Mouse (Mus musculus) liver, embryonic 16.5 days (tissue): ENCODE data around the gene Mr1. TPM values are rescaled to one million over a fixed set of nuclear protein-coding genes. Genes with fewer than 3 reads are reported as not detected.
A peak's percentile ranks its signal among the peaks of the same experiment; 100 is the strongest.
"Not testable (repeated sequence)": the region's sequence is repeated elsewhere in the genome, so short reads cannot be mapped to it uniquely, and the experiment has no call there.

Source experiments
- ATAC-seq: fragments of 200-750 bp; cut with Nextera tagmentation; 2 replicates; pipeline ENCODE4 v1.8.0; 2017; ENCODE audit warnings: low read depth, mild to moderate bottlenecking, moderate number of reproducible peaks, moderate library complexity
- H3K27ac ChIP-seq: fragments of 300-500 bp; sonication (generic); 2 replicates; pipeline ENCODE4 v1.5.1; 2014; ENCODE audit warnings: mild to moderate bottlenecking, low read length
- H3K27me3 ChIP-seq: fragments of 300-500 bp; sonication (generic); 2 replicates; pipeline ENCODE4 v1.6.1; 2014; ENCODE audit warnings: low read depth, low read length, mixed read lengths; ENCODE audit not compliant: control insufficient read depth, insufficient read depth
- H3K36me3 ChIP-seq: fragments of 300-500 bp; sonication (generic); 2 replicates; pipeline ENCODE4 v1.6.1; 2014; ENCODE audit warnings: mild to moderate bottlenecking; ENCODE audit not compliant: control insufficient read depth, insufficient read depth
- H3K4me1 ChIP-seq: fragments of 300-500 bp; sonication (generic); 2 replicates; pipeline ENCODE4 v1.6.1; 2014; ENCODE audit warnings: low read depth, low read length, mixed read lengths; ENCODE audit not compliant: control insufficient read depth
- H3K4me2 ChIP-seq: fragments of 300-500 bp; sonication (generic); 2 replicates; pipeline ENCODE4 v1.6.1; 2014; ENCODE audit warnings: low read depth, low read length, mixed read lengths
- H3K4me3 ChIP-seq: fragments of 300-500 bp; sonication (generic); 2 replicates; pipeline ENCODE4 v1.5.1; 2014; ENCODE audit warnings: low read depth, mild to moderate bottlenecking, low read length
- H3K9ac ChIP-seq: fragments of 300-500 bp; sonication (generic); 2 replicates; pipeline ENCODE4 v1.6.1; 2014; ENCODE audit warnings: low read depth, low read length
- H3K9me3 ChIP-seq: fragments of 300-500 bp; sonication (generic); replicated peaks from 2 replicates; pipeline ENCODE4 v1.6.1; 2016; ENCODE audit warnings: low read length; ENCODE audit not compliant: control insufficient read depth
- WGBS: fragments of 180-500 bp; shearing (Covaris S2); extraction: QIAGEN DNeasy Blood & Tissue Kit; methylation state at CpG from one replicate; pipeline ENCODE4 v1.1.7; 2014; ENCODE audit not compliant: insufficient replicate concordance; 5-methylcytosine and 5-hydroxymethylcytosine counted together
- polyA plus RNA-seq: library from polyadenylated mRNA; unstranded; fragments of >200 nt; fragmentation: Nextera tagmentation; extraction: Ambion mirVana; gene quantifications from 2 replicates; pipeline ENCODE4 v1.2.1, GENCODE M21; 2015

Gene Mr1
- 0.56 and 1.1 TPM in 2 replicates for polyA plus RNA-seq

DNA sequence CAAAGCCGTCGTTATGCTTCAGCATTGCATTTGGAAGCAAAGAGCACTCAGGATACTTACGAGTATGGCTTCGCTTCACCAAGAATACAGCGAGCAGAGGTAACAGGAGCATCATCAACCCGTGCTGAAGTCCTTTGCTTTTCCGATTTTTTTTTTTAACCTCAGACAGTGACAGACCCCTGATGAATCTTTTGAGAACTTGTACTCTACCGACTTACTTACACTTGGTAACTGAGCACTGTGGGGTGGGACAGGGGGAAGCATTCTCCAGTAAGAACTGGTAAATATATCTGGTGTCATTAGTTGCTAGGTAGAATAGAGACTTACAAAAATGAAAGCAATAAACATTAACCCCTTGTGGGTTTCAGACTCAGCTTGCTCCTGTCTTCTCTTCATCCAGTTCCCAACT, at the start of gene Mr1:
Mr1 (minus strand) TSS at position 243 of the 409 bp plus-strand sequence.
- Histone ChIP-seq H3K4me1 (peaks cover 4% of the 10 kb centered on the region; the same call in 1 of the 2 replicates), H3K27me3 (no peaks in the 10 kb centered on the region), H3K27ac (no peak within 1 kb of the TSS; the same call in 1 of the 2 replicates), H3K4me2 (peak within 1 kb of the TSS; percentile 41), H3K9me3 (no peaks in the 10 kb centered on the region), H3K9ac (peak within 1 kb of the TSS; percentile 3; the same call in 1 of the 2 replicates), H3K4me3 (peak within 1 kb of the TSS; percentile 39), H3K36me3 (no peaks in the 10 kb centered on the region)
- WGBS, result 21% methylated on average over 8 of the region's 8 CpGs
- peak; percentile 71 for ATAC-seq

DNA sequence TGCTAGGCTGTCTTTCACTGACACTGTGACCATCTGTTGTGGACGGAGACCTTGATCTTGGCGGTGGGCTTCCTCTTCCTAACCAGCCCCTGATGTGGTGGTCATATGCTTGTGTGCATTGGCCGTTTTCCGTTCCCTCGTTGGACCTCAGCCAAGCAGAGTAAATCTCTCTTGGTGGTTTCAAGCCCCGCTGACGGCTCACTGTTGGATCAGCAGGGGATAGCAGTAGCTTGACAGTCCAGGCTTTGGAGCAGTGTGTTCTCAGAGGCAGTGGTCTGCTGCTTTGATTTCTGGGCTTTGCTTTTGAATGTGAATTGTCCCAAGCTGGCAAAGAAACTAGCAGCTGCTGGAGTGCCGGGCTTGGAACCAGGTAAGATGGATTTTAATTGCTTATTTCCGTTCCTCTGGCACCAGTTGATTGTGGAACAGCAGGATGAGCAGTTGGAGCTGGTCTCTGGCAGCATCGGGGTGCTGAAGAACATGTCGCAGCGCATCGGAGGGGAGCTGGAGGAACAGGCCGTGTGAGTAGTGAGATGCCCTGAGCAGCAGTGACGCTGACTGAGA, 46.3 kb upstream of the Mr1 start:
- H3K27ac ChIP-seq, result no peak overlapping the region
- H3K4me3 ChIP-seq, result no peak overlapping the region
- no peak for ATAC-seq
- 74% methylated on average over 15 of the region's 15 CpGs for WGBS
- H3K4me2 ChIP-seq, result no peak overlapping the region
- no peaks in the 10 kb centered on the region; the same call in 1 of the 2 replicates for H3K36me3 ChIP-seq
- H3K9ac ChIP-seq, result no peak overlapping the region
- no peaks in the 10 kb centered on the region for H3K27me3 ChIP-seq
- no peaks in the 10 kb centered on the region for H3K9me3 ChIP-seq
- H3K4me1 ChIP-seq, result no peaks in the 10 kb centered on the region

DNA sequence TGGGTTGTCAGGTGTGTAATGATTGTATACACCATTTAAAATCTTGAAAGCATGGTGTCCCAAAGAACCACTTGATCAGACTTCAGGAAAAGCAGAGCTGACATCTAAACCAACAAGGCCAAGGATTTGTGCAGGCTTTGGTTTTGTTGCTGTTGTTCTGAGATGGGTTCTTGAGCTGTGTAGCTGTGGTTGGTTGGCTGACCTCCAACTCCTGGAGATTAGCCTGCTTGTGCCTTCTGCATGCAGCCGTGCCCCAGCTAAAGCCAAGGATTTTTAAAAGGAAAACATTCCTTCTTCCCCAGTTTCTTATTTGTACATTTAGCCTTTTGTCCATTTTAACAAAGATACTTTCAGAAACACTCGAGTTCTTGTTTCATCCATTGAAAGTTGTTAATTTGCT, 45.1 kb upstream of the Mr1 start:
- no peak overlapping the region for H3K4me2 ChIP-seq
- H3K27ac ChIP-seq, result no peak overlapping the region
- no peak for ATAC-seq
- no peak overlapping the region for H3K9ac ChIP-seq
- no peaks in the 10 kb centered on the region for H3K4me1 ChIP-seq
- no peaks in the 10 kb centered on the region for H3K27me3 ChIP-seq
- no peak overlapping the region for H3K4me3 ChIP-seq
- 67% methylated on average over 2 of the region's 2 CpGs for WGBS
- no peaks in the 10 kb centered on the region for H3K9me3 ChIP-seq
- no peaks in the 10 kb centered on the region; the same call in 1 of the 2 replicates for H3K36me3 ChIP-seq

DNA sequence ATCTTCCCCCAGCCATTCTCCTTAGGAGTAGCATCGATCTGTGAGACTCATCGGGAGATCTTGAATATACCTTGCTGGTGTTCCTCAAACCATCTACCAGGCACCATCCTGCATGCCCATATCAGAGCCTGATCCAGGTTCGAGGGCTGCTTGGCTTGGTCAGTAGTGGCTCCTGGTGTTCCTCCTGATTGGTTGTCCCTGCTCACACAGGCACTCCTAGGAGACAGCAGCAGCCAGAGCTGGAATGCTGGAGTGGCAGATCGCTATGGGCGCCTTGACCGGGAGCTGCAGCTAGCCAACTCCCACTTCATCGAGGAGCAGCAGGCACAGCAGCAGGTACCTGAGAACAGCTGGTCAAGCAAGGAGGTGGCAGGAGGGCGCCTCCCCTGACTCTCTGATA, 44.6 kb upstream of the Mr1 start:
- H3K4me3 ChIP-seq, result no peak overlapping the region
- no peaks in the 10 kb centered on the region; the same call in 1 of the 2 replicates for H3K36me3 ChIP-seq
- 80% methylated on average over 8 of the region's 8 CpGs for WGBS
- no peak overlapping the region for H3K4me2 ChIP-seq
- H3K9ac ChIP-seq, result no peak overlapping the region
- H3K27ac ChIP-seq, result no peak overlapping the region
- H3K27me3 ChIP-seq, result no peaks in the 10 kb centered on the region
- H3K9me3 ChIP-seq, result no peaks in the 10 kb centered on the region
- no peaks in the 10 kb centered on the region for H3K4me1 ChIP-seq
- no peak for ATAC-seq

DNA sequence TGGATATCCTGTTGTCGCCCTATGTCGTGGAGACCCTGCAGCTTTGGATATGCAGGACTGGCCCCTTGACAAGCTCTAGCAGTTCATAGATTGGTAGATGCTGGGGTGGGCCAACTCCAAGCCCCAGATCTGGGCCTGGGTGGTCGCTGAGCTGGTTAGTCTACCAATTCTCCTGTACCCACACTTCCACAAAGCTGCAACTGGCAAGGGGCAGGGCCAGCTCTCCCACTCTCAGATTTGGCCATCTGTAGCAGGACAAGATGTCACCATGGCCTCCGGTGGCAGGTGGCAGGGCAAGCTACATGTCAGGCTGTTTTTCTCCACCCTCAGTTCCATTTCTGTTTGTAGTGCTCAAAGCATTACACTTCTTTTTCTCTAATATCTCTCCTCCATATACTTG, 42.0 kb upstream of the Mr1 start:
- WGBS, result 69% methylated on average over 4 of the region's 4 CpGs
- H3K4me2 ChIP-seq, result no peak overlapping the region

DNA sequence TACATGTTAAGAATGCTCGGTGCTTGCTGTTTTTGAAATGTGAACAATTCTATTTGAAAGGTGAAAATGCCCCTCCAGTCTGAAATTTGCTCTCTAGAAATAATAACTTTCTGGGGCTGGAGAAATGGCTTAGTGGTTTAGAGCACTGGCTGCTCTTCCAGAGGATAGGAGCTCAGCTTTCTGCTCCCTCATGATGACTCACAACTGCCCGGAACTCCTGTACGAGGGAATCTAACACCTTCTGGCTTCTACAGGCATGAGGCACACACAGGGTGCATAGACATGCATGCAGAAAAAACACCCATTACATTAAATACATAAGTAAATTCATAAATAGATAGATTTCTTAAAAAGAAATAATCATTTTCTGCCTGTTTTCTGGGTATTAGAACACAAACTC, 37.6 kb upstream of the Mr1 start:
- Histone ChIP-seq H3K36me3 (no peaks in the 10 kb centered on the region; the same call in 1 of the 2 replicates), H3K9me3 (no peaks in the 10 kb centered on the region), H3K27me3 (no peaks in the 10 kb centered on the region), H3K4me1 (no peaks in the 10 kb centered on the region), H3K4me2 (no peak overlapping the region), H3K27ac (no peak overlapping the region), H3K9ac (no peak overlapping the region), H3K4me3 (no peak overlapping the region)
- no peak for ATAC-seq
- 76% methylated on average over 3 of the region's 3 CpGs for WGBS

More for the DNA sequence above, 42.0 kb upstream of the Mr1 start:
- Histone ChIP-seq H3K27me3 (no peaks in the 10 kb centered on the region), H3K9ac (no peak overlapping the region), H3K36me3 (no peaks in the 10 kb centered on the region; the same call in 1 of the 2 replicates), H3K9me3 (no peaks in the 10 kb centered on the region), H3K4me1 (no peaks in the 10 kb centered on the region), H3K4me3 (no peak overlapping the region), H3K27ac (no peak overlapping the region)
- ATAC-seq, result no peak

DNA sequence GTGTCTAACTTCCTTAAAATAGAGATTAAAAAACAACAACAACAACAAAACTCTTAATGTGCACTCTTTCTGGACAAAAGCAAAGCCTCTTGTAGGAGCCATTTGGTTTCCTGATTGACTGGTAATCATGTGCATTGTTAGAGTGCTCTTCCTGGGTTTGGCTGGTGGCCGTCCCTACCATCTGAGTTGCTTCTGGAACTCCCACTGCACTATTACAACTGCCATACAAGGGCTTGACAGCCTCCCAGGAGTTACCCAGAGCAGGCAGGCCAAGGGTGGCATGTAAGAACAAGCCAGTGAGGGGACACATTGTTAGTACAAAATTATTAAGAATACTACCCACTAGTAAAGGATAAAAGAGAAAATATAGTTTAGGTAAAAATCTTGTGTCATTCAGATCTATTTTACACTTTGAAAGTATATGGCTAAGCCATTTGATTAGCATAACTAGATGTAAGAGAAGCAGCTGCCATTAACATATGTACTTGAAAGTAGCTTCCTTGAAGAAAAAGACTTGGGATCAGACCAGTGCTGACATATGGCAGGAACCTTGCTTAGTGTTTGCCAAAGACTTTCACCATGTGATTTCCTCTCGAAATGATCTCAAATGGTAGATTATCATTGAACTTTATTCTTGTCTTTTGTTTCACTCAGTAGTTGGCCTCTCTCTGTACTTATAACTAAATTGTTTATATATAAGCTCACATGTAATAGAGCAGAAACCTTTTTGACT, 31.7 kb upstream of the Mr1 start:
- Histone ChIP-seq H3K4me3 (no peak overlapping the region), H3K36me3 (no peaks in the 10 kb centered on the region), H3K9me3 (no peaks in the 10 kb centered on the region), H3K9ac (no peak overlapping the region), H3K4me2 (no peak overlapping the region), H3K4me1 (no peaks in the 10 kb centered on the region), H3K27me3 (no peaks in the 10 kb centered on the region), H3K27ac (no peak overlapping the region)
- 62% methylated on average over 2 of the region's 2 CpGs for WGBS
- no peak for ATAC-seq

DNA sequence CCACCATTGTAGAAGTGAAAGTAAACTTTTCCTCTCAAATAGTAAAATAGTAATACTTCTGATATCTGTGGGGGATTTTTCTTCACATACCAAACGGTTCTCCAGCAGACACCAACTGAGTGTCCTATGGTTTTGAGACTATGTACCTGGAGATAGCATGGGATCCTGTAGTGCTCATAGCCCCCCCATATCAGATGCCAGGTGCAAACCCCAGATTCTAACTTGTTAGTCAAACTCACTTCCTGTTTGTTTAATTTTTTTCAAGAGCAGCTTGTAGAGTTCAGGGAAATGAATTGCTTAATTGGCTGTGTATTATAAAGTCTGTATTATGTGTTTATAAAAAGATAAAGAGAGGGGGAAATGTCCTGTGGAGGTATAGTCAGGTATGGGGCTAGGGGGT, 27.8 kb upstream of the Mr1 start:
- H3K4me2 ChIP-seq, result no peak overlapping the region
- H3K9me3 ChIP-seq, result no peaks in the 10 kb centered on the region
- H3K27ac ChIP-seq, result no peak overlapping the region
- no peak overlapping the region for H3K9ac ChIP-seq
- H3K27me3 ChIP-seq, result no peaks in the 10 kb centered on the region
- no peaks in the 10 kb centered on the region for H3K4me1 ChIP-seq
- no peaks in the 10 kb centered on the region for H3K36me3 ChIP-seq
- 52% methylated on average over 1 of the region's 1 CpGs for WGBS
- no peak for ATAC-seq
- no peak overlapping the region for H3K4me3 ChIP-seq

DNA sequence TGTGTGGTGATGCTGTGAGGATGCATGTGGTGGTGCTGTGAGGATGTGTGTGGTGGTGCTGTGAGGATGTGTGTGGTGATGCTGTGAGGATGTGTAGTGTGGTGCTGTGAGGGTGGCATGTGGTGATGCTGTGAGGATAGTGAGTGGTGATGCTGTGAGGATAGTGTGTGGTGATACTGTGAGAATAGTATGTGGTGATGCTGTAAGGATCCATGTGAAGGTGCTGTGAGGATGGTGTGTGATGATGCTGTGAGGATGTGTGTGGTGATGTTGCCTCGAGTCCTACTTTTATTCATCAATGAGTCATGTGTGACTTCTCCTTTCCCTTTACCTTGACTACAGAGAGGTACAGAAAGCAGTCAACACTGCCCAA, 27.0 kb upstream of the Mr1 start:
- not testable (repeated sequence) for H3K4me2 ChIP-seq, H3K36me3 ChIP-seq, H3K4me1 ChIP-seq, H3K4me3 ChIP-seq, H3K27me3 ChIP-seq, ATAC-seq, H3K27ac ChIP-seq, H3K9me3 ChIP-seq, H3K9ac ChIP-seq
- WGBS, result 55% methylated on average over 1 of the region's 1 CpGs
